Mouse (Mus musculus) Patski (cell line): ENCODE results near the gene Jag2. TPM values are rescaled to one million over a fixed set of nuclear protein-coding genes. Genes with fewer than 3 reads are reported as not detected.

Experiments used
- ATAC-seq: fragments of 100-300 bp; one replicate; pipeline ENCODE4 v1.8.0; 2021
- CTCF ChIA-PET: fragments of 350-600 bp; sonication (Branson Sonifier 250); formaldehyde crosslinking; loops from one replicate; lab custom pipeline; 2022; ENCODE audit warnings: inconsistent platforms; lab: Charles Lee
- POLR2A ChIA-PET: fragments of 350-600 bp; sonication (Branson Sonifier 250); formaldehyde crosslinking; loops from one replicate; lab custom pipeline; 2022; ENCODE audit warnings: antibody characterized with exemption, inconsistent platforms; lab: Charles Lee
- DNase-seq: peaks from one replicate; pipeline ENCODE4 v3.0.0-alpha.2; 2011; ENCODE audit warnings: low read depth, low spot score
- H3K27me3 ChIP-seq: fragments of 371-371 bp; one replicate; pipeline ENCODE4 v1.5.1; 2021
- CTCF ChIP-seq: fragments of 100-300 bp; IDR thresholded peaks from one replicate; pipeline ENCODE4 v1.5.1; 2021
- in situ Hi-C: fragments of 300-500 bp; cut with MboI; formaldehyde crosslinking; loops from 3 replicates; pipeline ENCODE4 v1.11.1; 2018; ENCODE audit warnings: low pct_unique_long_range_greater_than_20kb, mixed read lengths
- polyA plus RNA-seq: library from polyadenylated mRNA; unstranded; gene quantifications from one replicate; pipeline ENCODE4 v1.2.3, GENCODE M21; 2021

Gene Jag2
- polyA plus RNA-seq, 1 experiment from 2014 or later, result 8.0 TPM

- TF ChIP-seq CTCF, result no peak
- H3K27me3 ChIP-seq, result no peaks in the 10 kb centered on the region
- CTCF ChIA-PET, result interaction anchor here (0.8 to 1.3 kb wide), 3 partner anchors 13 to 67 kb away, joined by 3 to 5 read pairs (median 5); partner anchors contain the start of gene Jag2
- DNase-seq, result no peak
- POLR2A ChIA-PET, result no interaction called here
- ATAC-seq, result peak; percentile 41
- in situ Hi-C loops, result no loop called here
Measured at GRCm38 (mm10) chr12:112941776-112942713, 12.5 kb upstream of the Jag2 start, which contains the start of gene Nudt14. Nudt14 (minus strand) TSS chr12:112942124.

- H3K27me3 ChIP-seq, result no peaks in the 10 kb centered on the region
- no peak for TF ChIP-seq CTCF
- no peak for DNase-seq
- no peak for ATAC-seq
- in situ Hi-C loops, result no loop called here
- CTCF ChIA-PET, result interaction anchor here (0.8 to 1.3 kb wide), 3 partner anchors 12 to 66 kb away, joined by 3 to 5 read pairs (median 5); partner anchors contain the start of gene Jag2
- POLR2A ChIA-PET, result no interaction called here
Measured at GRCm38 (mm10) chr12:112941156-112941775, 11.7 kb upstream of the Jag2 start.

GRCm38 (mm10) chr12:112940710-112941109 is 11.1 kb upstream of the Jag2 start:
- DNase-seq (no peak), ATAC-seq (no peak)
- in situ Hi-C loops, result no loop called here
- CTCF ChIA-PET, result interaction anchor here (1.3 kb wide), 1 partner anchor 41 kb away, joined by 5 read pairs; no protein-coding TSS in a partner anchor
- TF ChIP-seq CTCF, result no peak
- POLR2A ChIA-PET, result no interaction called here
- H3K27me3 ChIP-seq, result no peaks in the 10 kb centered on the region

- no peaks in the 10 kb centered on the region for H3K27me3 ChIP-seq
- ChIA-PET POLR2A (no interaction called here), CTCF (no interaction called here)
- no peak for TF ChIP-seq CTCF
- DNase-seq, result no peak
- no peak for ATAC-seq
- in situ Hi-C loops, result no loop called here
Measured at GRCm38 (mm10) chr12:112940238-112940637, 10.7 kb upstream of the Jag2 start.

- H3K27me3 ChIP-seq, result no peaks in the 10 kb centered on the region
- DNase-seq, result no peak
- TF ChIP-seq CTCF, result no peak
- CTCF ChIA-PET, result interaction anchor here (1.1 kb wide), 1 partner anchor 8 kb away, joined by 5 read pairs; no protein-coding TSS in a partner anchor
- no peak for ATAC-seq
- POLR2A ChIA-PET, result no interaction called here
- in situ Hi-C loops, result no loop called here
Measured at GRCm38 (mm10) chr12:112938873-112939565, 9.4 kb upstream of the Jag2 start.

- no peak for TF ChIP-seq CTCF
- H3K27me3 ChIP-seq, result no peaks in the 10 kb centered on the region
- no peak for ATAC-seq
- ChIA-PET POLR2A (no interaction called here), CTCF (interaction anchor here (1.1 kb wide), 1 partner anchor 8 kb away, joined by 5 read pairs; no protein-coding TSS in a partner anchor)
- no peak for DNase-seq
- in situ Hi-C loops, result no loop called here
Measured at GRCm38 (mm10) chr12:112938366-112938765, 8.8 kb upstream of the Jag2 start.

GRCm38 (mm10) chr12:112937906-112938305 is 8.3 kb upstream of the Jag2 start:
- ATAC-seq, result peak; percentile 70
- no peaks in the 10 kb centered on the region for H3K27me3 ChIP-seq
- ChIA-PET POLR2A (no interaction called here), CTCF (interaction anchor here (1.1 kb wide), 1 partner anchor 9 kb away, joined by 5 read pairs; no protein-coding TSS in a partner anchor)
- DNase-seq, result peak; percentile 57
- in situ Hi-C loops, result no loop called here
- no peak for TF ChIP-seq CTCF

- in situ Hi-C loops, result no loop called here
- no peak for DNase-seq
- POLR2A ChIA-PET, result no interaction called here
- no peak for ATAC-seq
- no peaks in the 10 kb centered on the region for H3K27me3 ChIP-seq
- CTCF ChIA-PET, result interaction anchor here (1.7 kb wide), 1 partner anchor 57 kb away, joined by 6 read pairs; no protein-coding TSS in a partner anchor
- TF ChIP-seq CTCF, result no peak
Measured at GRCm38 (mm10) chr12:112932647-112933046, 3.1 kb upstream of the Jag2 start.

GRCm38 (mm10) chr12:112928401-112929241 is 955 bp downstream of the Jag2 start:
- ChIA-PET POLR2A (no interaction called here), CTCF (interaction anchor here (1.0 kb wide), 1 partner anchor 13 kb away, joined by 5 read pairs; the partner anchor contains the start of gene Nudt14)
- H3K27me3 ChIP-seq, result no peaks in the 10 kb centered on the region
- ATAC-seq (peak; percentile 12), DNase-seq (no peak)
- no peak for TF ChIP-seq CTCF
- in situ Hi-C loops, result no loop called here
